Mouse (Mus musculus) forebrain, embryonic 14.5 days (tissue): Measurements from ENCODE around the gene Fam83e. TPM values are rescaled to one million over a fixed set of nuclear protein-coding genes. Genes with fewer than 3 reads are reported as not detected.
A peak's percentile ranks its signal among the peaks of the same experiment; 100 is the strongest.

Experiments
- ATAC-seq: fragments of 200-750 bp; cut with Nextera tagmentation; 2 replicates; pipeline ENCODE4 v1.8.0; 2017; ENCODE audit warnings: mild to moderate bottlenecking, moderate library complexity
- DNase-seq: peaks from one replicate; pipeline ENCODE4 v3.0.0-alpha.2; 2015; ENCODE audit warnings: low spot score
- H3K27ac ChIP-seq: fragments of 300-500 bp; sonication (generic); 2 replicates; pipeline ENCODE4 v1.5.1; 2014; ENCODE audit warnings: low read depth, mild to moderate bottlenecking, control low read depth, low read length, moderate library complexity
- H3K27me3 ChIP-seq: fragments of 300-500 bp; sonication (generic); replicated peaks from 2 replicates; pipeline ENCODE4 v1.6.1; 2014; ENCODE audit warnings: low read length, control low read depth, mixed read lengths; ENCODE audit not compliant: control insufficient read depth, insufficient read depth
- H3K36me3 ChIP-seq: fragments of 300-500 bp; sonication (generic); 2 replicates; pipeline ENCODE4 v1.6.1; 2014; ENCODE audit warnings: low read length, control low read depth; ENCODE audit not compliant: control insufficient read depth, insufficient read depth
- H3K4me1 ChIP-seq: fragments of 300-500 bp; sonication (generic); 2 replicates; pipeline ENCODE4 v1.6.1; 2014; ENCODE audit warnings: antibody characterized with exemption, low read length, control low read depth; ENCODE audit not compliant: control insufficient read depth, insufficient read depth
- H3K4me2 ChIP-seq: fragments of 300-500 bp; sonication (generic); 2 replicates; pipeline ENCODE4 v1.6.1; 2014; ENCODE audit warnings: mild to moderate bottlenecking, control low read depth, low read length
- H3K4me3 ChIP-seq: fragments of 300-500 bp; sonication (generic); 2 replicates; pipeline ENCODE4 v1.5.1; 2014; ENCODE audit warnings: low read depth, low read length, control low read depth
- H3K9ac ChIP-seq: fragments of 300-500 bp; sonication (generic); 2 replicates; pipeline ENCODE4 v1.6.1; 2014; ENCODE audit warnings: mild to moderate bottlenecking, low read length, control low read depth, moderate library complexity
- H3K9me3 ChIP-seq: fragments of 300-500 bp; sonication (generic); replicated peaks from 2 replicates; pipeline ENCODE4 v1.6.1; 2016; ENCODE audit warnings: low read length, control low read depth, mixed read lengths; ENCODE audit not compliant: control insufficient read depth
- WGBS: fragments of 180-500 bp; shearing (Covaris S2); extraction: QIAGEN DNeasy Blood & Tissue Kit; methylation state at CpG from one replicate; pipeline ENCODE4 v1.1.7; 2014; 5-methylcytosine and 5-hydroxymethylcytosine counted together
- polyA plus RNA-seq: library from polyadenylated mRNA; unstranded; fragments of >200 nt; fragmentation: Nextera tagmentation; extraction: Ambion mirVana; gene quantifications from 2 replicates; pipeline ENCODE4 v1.2.1, GENCODE M21; 2014

Fam83e gene
- polyA plus RNA-seq, 1 experiment from 2014 or later: 0.11 TPM

DNA sequence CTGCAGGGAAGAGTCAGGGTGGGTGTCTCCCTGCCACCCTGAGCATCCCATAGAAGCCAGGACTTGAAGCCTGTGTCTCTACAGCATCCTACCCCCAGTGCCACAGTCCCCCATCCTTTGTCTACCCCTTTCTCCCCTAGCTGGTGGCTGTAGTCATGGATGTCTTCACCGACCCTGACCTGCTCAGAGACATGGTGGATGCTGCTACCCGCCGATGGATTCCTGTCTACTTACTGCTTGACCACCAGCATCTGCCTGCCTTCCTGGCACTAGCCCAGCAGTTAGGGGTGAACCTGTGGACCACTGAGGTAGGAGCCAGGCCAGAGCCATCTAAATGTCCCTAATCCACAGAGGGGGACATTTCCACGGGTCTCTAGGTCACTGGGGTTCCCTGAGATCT lies 2.3 kb downstream of the Fam83e start:
- ATAC-seq (no peak), DNase-seq (no peak)
- Histone ChIP-seq H3K9me3 (no peaks in the 10 kb centered on the region), H3K27me3 (no peaks in the 10 kb centered on the region), H3K36me3 (peaks cover 87% of the 10 kb centered on the region), H3K4me1 (peaks cover 6% of the 10 kb centered on the region; the same call in 1 of the 2 replicates), H3K4me3 (no peak overlapping the region), H3K27ac (no peak overlapping the region), H3K4me2 (no peak overlapping the region), H3K9ac (no peak overlapping the region)
- WGBS: 93% methylated on average over 4 of the region's 4 CpGs

DNA sequence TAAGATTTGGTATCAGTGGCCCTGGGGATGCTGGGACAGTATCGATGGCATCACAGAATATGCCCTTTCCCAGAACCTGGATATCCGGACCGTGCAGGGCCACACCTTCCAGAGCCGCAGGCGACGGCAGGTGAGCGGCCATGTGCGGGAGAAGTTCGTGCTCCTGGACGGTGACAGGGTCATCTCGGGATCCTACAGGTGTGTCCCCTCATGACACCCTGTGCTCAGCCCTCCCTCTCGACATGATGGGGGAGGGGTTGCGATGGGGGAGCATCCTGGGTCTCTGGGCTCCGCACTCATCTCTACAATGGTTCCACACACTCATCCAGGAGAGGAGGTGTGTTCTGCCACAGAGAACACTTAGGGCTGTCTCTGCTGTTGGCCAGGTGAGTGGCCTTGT lies 2.8 kb downstream of the Fam83e start:
- no peaks in the 10 kb centered on the region for H3K9me3 ChIP-seq
- H3K4me1 ChIP-seq: peaks cover 4% of the 10 kb centered on the region; the same call in 1 of the 2 replicates
- no peak overlapping the region for H3K4me2 ChIP-seq
- no peak overlapping the region for H3K27ac ChIP-seq
- no peak for ATAC-seq
- H3K9ac ChIP-seq: no peak overlapping the region
- no peaks in the 10 kb centered on the region for H3K27me3 ChIP-seq
- WGBS: 96% methylated on average over 14 of the region's 14 CpGs
- H3K4me3 ChIP-seq: no peak overlapping the region
- H3K36me3 ChIP-seq: peaks cover 88% of the 10 kb centered on the region
- DNase-seq: no peak

DNA sequence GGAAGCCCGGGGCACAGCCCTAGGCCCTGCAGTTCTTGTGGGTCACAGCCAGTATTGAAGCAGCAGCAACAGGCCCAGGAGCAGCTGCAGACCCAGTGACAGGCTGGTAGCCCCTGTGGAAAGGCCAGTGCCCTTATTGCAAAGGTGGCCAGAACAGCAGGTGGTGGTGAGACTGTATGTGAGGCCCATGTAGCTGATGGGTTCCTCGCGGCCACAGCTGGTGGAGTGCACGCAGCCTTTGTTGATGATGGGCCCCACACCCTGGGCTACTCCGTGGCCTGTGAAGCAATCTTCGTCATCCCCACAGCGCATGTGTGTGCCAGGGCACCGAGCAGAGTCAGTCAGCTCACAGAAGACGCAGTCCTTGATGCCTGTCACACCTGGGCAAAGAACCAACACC lies 4.1 kb downstream of the Fam83e start:
- H3K9ac ChIP-seq: no peak overlapping the region
- H3K4me2 ChIP-seq: no peak overlapping the region
- peaks cover 86% of the 10 kb centered on the region for H3K36me3 ChIP-seq
- H3K9me3 ChIP-seq: no peaks in the 10 kb centered on the region
- DNase-seq (no peak), ATAC-seq (no peak)
- H3K4me1 ChIP-seq: no peaks in the 10 kb centered on the region
- H3K4me3 ChIP-seq: no peak overlapping the region
- no peak overlapping the region for H3K27ac ChIP-seq
- H3K27me3 ChIP-seq: no peaks in the 10 kb centered on the region
- WGBS: 84% methylated on average over 9 of the region's 9 CpGs

DNA sequence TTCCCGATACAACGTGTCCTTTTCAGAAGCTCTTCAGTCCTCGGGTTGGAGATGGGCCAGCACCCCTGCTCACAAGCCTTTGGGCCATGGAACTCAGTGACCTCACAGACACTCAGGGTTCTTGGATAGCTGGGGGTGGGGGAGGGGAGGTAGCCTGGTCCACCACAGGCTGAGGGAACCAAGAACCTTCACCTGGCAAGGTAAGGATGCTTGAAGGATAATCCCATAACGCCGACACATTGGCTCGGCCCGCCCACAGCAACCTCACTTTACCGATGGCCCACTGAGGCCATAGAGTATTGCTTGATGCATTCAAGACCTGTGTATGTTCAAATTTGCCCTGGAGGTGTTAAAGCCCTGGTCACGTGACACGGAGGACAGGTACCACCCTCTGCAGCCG lies 4.7 kb downstream of the Fam83e start, which contains the start of gene Spaca4:
TSS of gene Spaca4 (minus strand) at position 101 of the 400 bp plus-strand sequence.
- WGBS: 92% methylated on average over 11 of the region's 11 CpGs
- Histone ChIP-seq H3K9me3 (no peaks in the 10 kb centered on the region), H3K4me1 (no peaks in the 10 kb centered on the region), H3K36me3 (peaks cover 80% of the 10 kb centered on the region), H3K4me3 (no peak within 1 kb of the TSS), H3K27me3 (no peaks in the 10 kb centered on the region), H3K4me2 (no peak within 1 kb of the TSS), H3K9ac (no peak within 1 kb of the TSS), H3K27ac (no peak within 1 kb of the TSS)
- ATAC-seq (no peak), DNase-seq (no peak)

DNA sequence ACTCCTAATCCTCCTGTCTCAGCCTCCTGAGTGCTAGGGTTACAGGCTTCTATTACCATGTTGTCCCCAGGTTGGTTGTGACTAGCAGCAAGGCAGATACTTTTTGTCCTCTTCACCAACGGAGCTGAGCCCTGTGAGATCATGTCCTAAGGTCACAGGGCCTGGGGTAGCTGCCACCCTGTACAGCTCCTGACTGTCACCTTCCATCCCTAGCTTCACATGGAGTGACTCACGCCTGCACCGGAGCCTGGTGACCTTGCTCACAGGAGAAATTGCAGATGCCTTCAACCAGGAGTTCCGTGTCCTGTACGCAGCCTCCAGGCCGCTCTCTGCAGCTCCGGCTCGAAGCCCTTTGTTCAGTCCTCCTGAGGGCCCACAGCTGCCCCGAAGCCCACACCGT lies 5.4 kb downstream of the Fam83e start:
- H3K4me1 ChIP-seq: no peaks in the 10 kb centered on the region
- no peak overlapping the region for H3K9ac ChIP-seq
- DNase-seq: no peak
- H3K4me3 ChIP-seq: no peak overlapping the region
- no peak overlapping the region for H3K27ac ChIP-seq
- 93% methylated on average over 10 of the region's 10 CpGs for WGBS
- H3K27me3 ChIP-seq: no peaks in the 10 kb centered on the region
- no peaks in the 10 kb centered on the region for H3K9me3 ChIP-seq
- no peak overlapping the region for H3K4me2 ChIP-seq
- ATAC-seq: no peak
- peaks cover 73% of the 10 kb centered on the region for H3K36me3 ChIP-seq

DNA sequence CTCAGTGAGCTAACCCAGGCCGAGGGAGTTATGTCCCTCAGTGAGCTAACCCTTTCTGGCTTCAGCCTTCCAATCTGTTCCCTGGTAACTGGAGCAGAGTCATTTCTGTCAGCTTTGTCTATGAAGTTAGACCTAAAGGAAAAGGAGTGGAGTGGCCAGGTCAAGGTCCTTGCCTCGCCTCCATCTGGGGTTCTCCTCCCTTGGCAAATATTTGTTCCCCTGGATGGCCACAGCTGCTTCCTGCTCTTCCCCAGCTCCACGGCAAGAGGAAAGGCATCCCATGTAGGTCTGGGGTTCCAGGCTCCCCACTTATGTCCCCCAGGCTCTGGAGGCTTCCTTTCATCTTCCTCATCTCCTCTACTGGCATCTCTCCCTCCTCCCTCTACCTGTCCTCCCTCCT lies 6.6 kb downstream of the Fam83e start:
- WGBS: 85% methylated on average over 3 of the region's 3 CpGs
- no peak for ATAC-seq
- H3K36me3 ChIP-seq: peaks cover 61% of the 10 kb centered on the region

DNA sequence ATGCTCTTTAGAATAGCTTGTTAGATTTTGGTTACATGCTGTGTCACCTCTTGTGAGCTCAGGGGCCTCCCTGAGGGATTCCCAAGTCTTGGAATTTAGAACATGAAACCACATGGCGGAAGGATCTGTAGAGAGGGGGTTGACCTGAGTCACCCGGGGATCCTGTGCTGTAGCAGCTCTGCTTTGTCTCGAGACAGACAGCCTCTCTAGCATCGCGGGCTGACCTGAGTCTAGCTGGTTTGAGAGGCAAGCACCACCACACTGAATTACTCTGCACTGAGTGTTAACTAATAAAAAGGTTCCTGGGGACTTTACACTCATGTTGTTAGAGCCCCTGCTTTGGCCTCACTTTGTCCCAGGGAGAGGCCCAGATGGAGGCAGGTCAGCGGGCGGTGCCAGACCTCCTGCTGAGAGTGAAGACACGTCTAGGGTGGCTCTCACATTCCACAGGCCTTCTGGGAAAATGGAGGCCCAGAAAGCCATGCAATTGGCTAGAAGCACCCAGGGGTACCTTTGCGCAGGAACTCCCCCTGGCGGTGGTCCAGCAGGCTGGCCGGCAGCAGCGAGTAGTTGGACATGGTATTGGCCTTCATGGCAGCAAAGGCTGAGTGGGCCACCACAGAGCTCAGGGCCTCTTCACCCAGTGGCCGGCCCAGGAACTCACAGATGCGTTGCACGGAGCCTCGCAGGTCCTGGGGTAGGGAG lies 9.9 kb downstream of the Fam83e start:
- Histone ChIP-seq H3K9me3 (no peaks in the 10 kb centered on the region), H3K27ac (no peak overlapping the region), H3K4me3 (no peak overlapping the region), H3K9ac (no peak overlapping the region), H3K4me1 (no peaks in the 10 kb centered on the region), H3K27me3 (no peaks in the 10 kb centered on the region), H3K4me2 (no peak overlapping the region), H3K36me3 (peaks cover 29% of the 10 kb centered on the region)
- WGBS: 13% methylated on average over 16 of the region's 16 CpGs
- DNase-seq: peak; percentile 39
- 0 out of 2 replicates have a peak, but pooled peaks have one; percentile 37 for ATAC-seq

More for the DNA sequence above, 6.6 kb downstream of the Fam83e start:
- no peak for DNase-seq
- no peak overlapping the region for H3K27ac ChIP-seq
- H3K27me3 ChIP-seq: no peaks in the 10 kb centered on the region
- H3K4me3 ChIP-seq: no peak overlapping the region
- H3K4me1 ChIP-seq: no peaks in the 10 kb centered on the region
- H3K4me2 ChIP-seq: no peak overlapping the region
- H3K9me3 ChIP-seq: no peaks in the 10 kb centered on the region
- no peak overlapping the region for H3K9ac ChIP-seq

DNA sequence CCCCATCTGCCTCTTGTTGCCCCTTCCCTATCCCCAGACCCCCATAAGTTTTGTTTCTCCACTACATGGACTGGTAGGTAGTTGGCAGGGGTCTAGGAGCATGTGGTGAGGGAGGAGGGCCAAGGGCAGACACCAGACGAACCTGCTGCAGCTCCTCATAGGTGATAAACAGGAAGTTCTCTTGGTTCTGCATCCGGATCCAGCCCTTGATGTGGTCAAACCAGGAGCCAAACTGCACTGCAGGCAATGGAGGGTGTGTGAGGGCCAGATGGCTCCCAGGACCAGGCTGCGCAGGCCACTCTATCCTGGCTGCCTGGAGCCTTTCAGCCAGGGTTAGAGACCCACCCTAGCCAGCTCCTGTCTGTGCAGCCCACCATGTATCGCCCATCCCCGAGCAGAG lies 12.5 kb downstream of the Fam83e start:
- H3K9me3 ChIP-seq: no peaks in the 10 kb centered on the region
- 81% methylated on average over 5 of the region's 5 CpGs for WGBS
- no peak overlapping the region for H3K9ac ChIP-seq
- H3K4me2 ChIP-seq: no peak overlapping the region
- H3K27me3 ChIP-seq: no peaks in the 10 kb centered on the region
- H3K36me3 ChIP-seq: peaks cover 11% of the 10 kb centered on the region; the same call in 1 of the 2 replicates
- H3K27ac ChIP-seq: no peak overlapping the region
- no peak for ATAC-seq
- no peak for DNase-seq
- no peak overlapping the region for H3K4me3 ChIP-seq
- H3K4me1 ChIP-seq: no peaks in the 10 kb centered on the region

DNA sequence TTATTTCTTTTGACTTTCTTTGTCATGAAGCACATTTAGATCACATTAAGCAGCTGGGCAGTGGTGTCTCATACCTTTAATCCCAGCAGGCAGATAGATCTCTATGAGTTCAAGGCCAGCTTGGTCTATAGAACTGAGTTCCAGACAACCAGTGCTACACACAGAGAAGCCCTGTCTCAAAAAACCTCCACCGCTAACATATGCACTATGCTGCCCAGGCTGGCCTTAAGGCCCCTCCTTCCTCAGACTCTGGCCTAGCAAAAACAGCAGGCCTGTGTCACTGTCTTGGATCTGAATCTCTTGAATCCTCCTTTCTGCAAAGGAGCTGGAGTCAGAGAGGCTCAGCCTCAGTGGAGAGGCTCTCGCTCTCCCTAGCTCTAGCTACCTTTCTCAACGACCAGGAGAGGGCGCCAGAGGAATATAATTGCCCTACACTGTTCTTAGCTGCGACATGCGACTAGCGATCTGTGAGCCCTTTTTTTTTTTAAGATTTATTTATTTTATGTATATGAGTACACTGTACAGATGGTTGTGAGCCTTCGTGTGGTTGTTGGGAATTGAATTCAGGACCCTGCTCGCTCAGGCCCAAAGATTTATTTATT lies 18.3 kb downstream of the Fam83e start:
- no peak overlapping the region for H3K9ac ChIP-seq
- H3K36me3 ChIP-seq: no peaks in the 10 kb centered on the region
- WGBS: 7% methylated on average over 9 of the region's 9 CpGs
- DNase-seq: peak; percentile 94
- no peaks in the 10 kb centered on the region for H3K27me3 ChIP-seq
- H3K9me3 ChIP-seq: no peaks in the 10 kb centered on the region
- ATAC-seq: peak; percentile 92
- H3K4me2 ChIP-seq: no peak overlapping the region
- H3K27ac ChIP-seq: no peak overlapping the region
- no peak overlapping the region for H3K4me3 ChIP-seq
- no peaks in the 10 kb centered on the region for H3K4me1 ChIP-seq
